Mouse (Mus musculus): ENCODE results near the gene Hfe2.

DNA sequence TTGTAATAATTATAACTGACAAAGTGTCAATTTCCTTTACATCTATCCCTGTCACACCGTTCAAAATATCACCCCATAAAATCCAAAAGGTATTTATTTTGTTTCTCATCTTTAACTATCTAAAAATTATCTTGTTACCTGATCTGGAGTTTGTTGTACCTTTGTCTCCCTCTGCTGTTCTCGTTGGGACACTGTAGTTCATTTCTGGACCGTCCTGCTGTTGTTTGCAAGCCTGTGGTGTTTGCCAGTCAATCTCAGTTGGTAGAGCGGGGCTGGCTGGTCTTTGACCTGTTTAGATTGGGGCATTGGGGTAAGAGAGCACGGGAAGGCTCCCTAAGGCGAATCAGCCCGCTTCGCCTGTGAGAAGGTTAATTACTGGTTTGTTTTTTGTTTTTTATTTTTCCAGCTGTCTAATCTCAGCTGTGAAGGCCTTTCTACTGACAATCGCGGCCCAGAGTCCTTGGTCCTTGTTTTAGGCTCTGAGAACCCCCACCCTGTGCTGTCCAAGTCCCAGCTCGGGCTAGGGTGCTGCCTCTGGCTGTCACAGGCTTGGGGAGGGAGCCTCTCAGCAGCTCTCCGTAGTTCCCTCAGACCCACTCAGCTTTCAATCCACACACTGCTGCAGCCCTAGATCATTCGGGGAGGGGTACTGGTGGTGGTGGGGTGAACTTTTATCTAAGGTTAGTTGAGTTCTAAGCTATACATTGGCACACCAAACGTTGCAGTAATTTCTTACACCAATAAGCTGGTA is 16.5 kb downstream of the Hfe2 start:
- no peak for TF ChIP-seq CTCF (IDR thresholded peaks at IDR 0.05; ENCODE audit: insufficient read depth, low read depth, low read length)
- TF ChIP-seq POLR2A (IDR thresholded peaks at IDR 0.05; ENCODE audit: insufficient read depth, low read depth, low read length) = no peak
